Mouse (Mus musculus): Measurements from ENCODE around the gene Nudt9.

GRCm38 (mm10) chr5:104096078-104096938 is 50.2 kb downstream of the Nudt9 start:
- no peak for TF ChIP-seq CTCF (IDR thresholded peaks at IDR 0.05; ENCODE audit: low read depth, low read length)
- TF ChIP-seq POLR2A (IDR thresholded peaks at IDR 0.05; ENCODE audit: borderline replicate concordance, low read depth, low read length), result no peak
